Mouse (Mus musculus): Measurements from ENCODE around the gene Bco1. TPM values are rescaled to one million over a fixed set of nuclear protein-coding genes. Genes with fewer than 3 reads are reported as not detected.

The Bco1 gene
- polyA plus RNA-seq, 2 experiments = 0.25 to 0.48 TPM

DNA sequence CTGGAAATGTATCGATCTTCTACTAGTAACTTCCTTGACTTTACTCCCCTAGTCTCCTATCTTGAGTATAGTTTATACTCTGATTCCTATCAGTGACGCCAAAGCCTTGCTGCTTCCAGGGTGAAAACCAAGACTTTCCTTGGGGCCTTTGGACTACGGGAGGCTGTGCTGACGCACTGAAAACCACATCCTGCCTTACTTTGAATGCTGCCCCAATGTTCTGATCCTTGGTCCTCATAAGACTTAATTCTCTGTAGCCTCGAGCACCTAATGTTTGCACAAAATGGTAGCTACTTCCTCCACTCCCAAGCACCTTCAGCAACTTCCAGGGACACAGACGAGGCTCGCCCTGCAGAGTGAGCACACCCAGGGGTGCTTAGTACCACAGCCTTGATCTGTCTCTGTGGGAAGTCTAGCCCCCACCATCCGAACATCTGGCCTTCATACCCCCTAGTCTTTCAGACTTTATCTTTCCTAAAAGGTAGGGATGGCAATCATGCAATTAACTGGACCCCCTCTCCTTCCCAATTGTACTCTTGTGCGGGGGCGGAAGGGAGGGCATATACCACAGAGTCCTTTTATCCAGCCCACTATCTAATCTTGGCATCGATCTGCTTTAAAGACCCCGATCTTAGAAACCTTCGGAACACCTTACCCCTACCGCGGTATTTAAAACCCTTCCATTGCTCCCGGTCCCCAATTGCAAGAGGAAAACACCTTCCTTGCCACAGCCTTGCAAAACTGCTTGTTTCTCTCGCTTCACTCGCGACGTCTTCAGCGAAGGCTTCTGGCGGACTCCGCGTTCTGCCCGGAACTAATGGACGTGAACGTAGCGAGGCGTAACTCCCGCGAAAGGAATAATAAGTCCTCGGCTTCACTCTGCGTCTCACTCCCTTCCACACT is 61.5 kb downstream of the Bco1 start:
- 11% methylated on average over 33 of the region's 33 CpGs for WGBS
- ATAC-seq (ENCODE audit: low FRiP score, low read depth) = 0 out of 2 replicates have a peak, but pooled peaks have one; percentile 2

DNA sequence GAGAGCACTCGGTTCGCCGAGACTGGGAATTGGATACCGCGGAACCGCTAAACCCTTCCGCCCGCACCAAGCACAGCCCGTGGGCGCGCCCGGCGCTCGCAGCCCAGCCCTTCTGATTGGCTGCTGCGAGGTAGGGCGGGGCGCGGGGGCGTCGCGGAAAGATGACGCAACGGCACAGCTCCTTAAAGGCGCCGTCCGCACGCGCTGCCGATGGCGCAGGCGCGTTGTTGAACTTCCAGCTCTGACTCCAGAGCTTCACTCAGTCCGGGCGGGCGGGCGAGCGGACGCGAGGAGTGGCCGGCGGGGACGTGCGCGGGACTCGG is 62.1 kb downstream of the Bco1 start:
- H3K4me1 ChIP-seq (ENCODE audit: control insufficient read depth, insufficient read depth, low read length) = peaks cover 14% of the 10 kb centered on the region
- no peaks in the 10 kb centered on the region for H3K36me3 ChIP-seq (ENCODE audit: control insufficient read depth, insufficient read depth, low read length)
- no peaks in the 10 kb centered on the region for H3K27me3 ChIP-seq (ENCODE audit: control insufficient read depth, insufficient read depth, low read length)
- peak overlapping the region; percentile 89 for H3K4me2 ChIP-seq (replicated peaks; ENCODE audit: low read depth, low read length, severe bottlenecking)
- H3K9me3 ChIP-seq (ENCODE audit: control insufficient read depth, low read length) = no peaks in the 10 kb centered on the region
- WGBS = under 1% methylated on average over 37 of the region's 45 CpGs
- H3K4me3 ChIP-seq (replicated peaks; ENCODE audit: low read length) = peak overlapping the region; percentile 91
- ATAC-seq (ENCODE audit: low FRiP score, low read depth) (peak; percentile 96), DNase-seq (ENCODE audit: low spot score) (peak; percentile 97)
- H3K27ac ChIP-seq (replicated peaks; ENCODE audit: low read depth, low read length) = peak overlapping the region; percentile 83
- peak overlapping the region; percentile 89 for H3K9ac ChIP-seq (ENCODE audit: low read depth, low read length, severe bottlenecking)
- TF ChIP-seq POLR2A (IDR thresholded peaks at IDR 0.05; ENCODE audit: borderline replicate concordance, extremely low read depth, insufficient read depth, insufficient read length) = no peak

More for the DNA sequence above, 61.5 kb downstream of the Bco1 start:
- H3K36me3 ChIP-seq (ENCODE audit: control insufficient read depth, insufficient read depth, low read length) = no peaks in the 10 kb centered on the region
- peak; percentile 88; the same call in 1 of the 2 replicates for TF ChIP-seq POLR2A (IDR thresholded peaks at IDR 0.05; ENCODE audit: borderline replicate concordance, extremely low read depth, insufficient read depth, insufficient read length)
- no peak for DNase-seq (ENCODE audit: low spot score)
- H3K9me3 ChIP-seq (ENCODE audit: control insufficient read depth, low read length) = no peaks in the 10 kb centered on the region
- peak overlapping the region; percentile 77 for H3K27ac ChIP-seq (replicated peaks; ENCODE audit: low read depth, low read length)
- H3K27me3 ChIP-seq (ENCODE audit: control insufficient read depth, insufficient read depth, low read length) = no peaks in the 10 kb centered on the region
- peak overlapping the region; percentile 89 for H3K4me2 ChIP-seq (replicated peaks; ENCODE audit: low read depth, low read length, severe bottlenecking)
- H3K4me1 ChIP-seq (ENCODE audit: control insufficient read depth, insufficient read depth, low read length) = peaks cover 14% of the 10 kb centered on the region
- H3K9ac ChIP-seq (ENCODE audit: low read depth, low read length, severe bottlenecking) = peak overlapping the region; percentile 89
- peak overlapping the region; percentile 91 for H3K4me3 ChIP-seq (replicated peaks; ENCODE audit: low read length)

DNA sequence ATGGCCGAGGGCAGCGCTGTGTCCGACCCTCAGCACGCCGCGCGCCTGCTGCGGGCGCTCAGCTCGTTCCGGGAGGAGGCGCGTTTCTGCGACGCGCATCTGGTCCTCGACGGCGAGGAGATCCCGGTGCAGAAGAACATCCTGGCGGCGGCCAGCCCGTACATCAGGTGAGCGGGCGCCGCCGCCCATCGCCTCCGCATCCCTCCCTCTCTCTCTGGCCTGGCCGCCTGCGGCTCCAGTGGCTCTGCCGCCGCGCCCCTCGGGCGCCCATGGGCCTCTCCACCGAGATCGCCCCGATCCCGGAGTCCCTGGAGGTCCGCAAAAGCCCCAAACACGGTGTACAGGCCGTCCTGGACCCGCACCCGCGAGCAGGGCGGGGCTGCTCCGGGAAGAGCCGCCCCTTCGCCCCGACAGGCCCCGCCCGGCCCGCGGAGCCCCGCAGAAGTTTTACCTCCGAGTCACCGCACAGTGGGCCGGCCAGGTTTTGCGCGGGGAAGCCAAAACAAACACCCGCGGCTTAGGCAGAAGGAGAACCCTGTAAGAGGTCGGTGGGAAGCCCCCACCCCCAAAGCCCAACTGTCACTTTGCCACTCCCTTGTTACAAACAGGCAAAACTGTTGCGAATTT is 62.6 kb downstream of the Bco1 start, which contains the start of gene Gan:
TSS of gene Gan (plus strand) at position 1 of the 627 bp plus-strand sequence.
- DNase-seq (ENCODE audit: low spot score) = no peak
- TF ChIP-seq POLR2A (IDR thresholded peaks at IDR 0.05; ENCODE audit: borderline replicate concordance, extremely low read depth, insufficient read depth, insufficient read length) = 0 out of 2 replicates have a peak, but pooled peaks have one; percentile 17
- H3K4me3 ChIP-seq (replicated peaks; ENCODE audit: low read length) = peak within 1 kb of the TSS; percentile 91

DNA sequence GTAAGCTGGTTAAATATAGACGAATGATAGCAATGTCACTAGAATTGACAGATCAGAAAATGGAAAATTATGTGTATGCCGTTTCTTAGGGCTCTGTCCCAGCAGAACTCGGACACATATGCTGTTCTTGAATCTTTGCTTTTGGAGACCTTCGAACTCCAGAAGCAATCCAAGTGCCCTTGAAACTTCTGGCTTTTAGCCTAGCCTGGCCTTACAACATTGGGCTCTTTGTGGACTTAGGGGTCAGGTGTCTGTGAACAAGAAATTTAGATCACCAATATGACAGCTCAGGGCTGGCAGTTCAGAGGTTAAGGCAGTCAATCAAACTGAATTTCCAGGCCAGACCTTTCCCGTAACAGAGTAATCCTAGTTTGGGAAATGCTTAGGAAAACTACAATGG is 63.4 kb downstream of the Bco1 start:
- Histone ChIP-seq H3K36me3 (ENCODE audit: control insufficient read depth, insufficient read depth, low read length) (no peaks in the 10 kb centered on the region), H3K4me3 (replicated peaks; ENCODE audit: low read length) (peak overlapping the region; percentile 91), H3K27ac (replicated peaks; ENCODE audit: low read depth, low read length) (no peak overlapping the region), H3K4me2 (replicated peaks; ENCODE audit: low read depth, low read length, severe bottlenecking) (peak overlapping the region; percentile 79), H3K9me3 (ENCODE audit: control insufficient read depth, low read length) (no peaks in the 10 kb centered on the region), H3K4me1 (ENCODE audit: control insufficient read depth, insufficient read depth, low read length) (peaks cover 14% of the 10 kb centered on the region), H3K27me3 (ENCODE audit: control insufficient read depth, insufficient read depth, low read length) (no peaks in the 10 kb centered on the region), H3K9ac (ENCODE audit: low read depth, low read length, severe bottlenecking) (peak overlapping the region; percentile 89; the same call in 1 of the 2 replicates)
- no peak for DNase-seq (ENCODE audit: low spot score)
- TF ChIP-seq POLR2A (IDR thresholded peaks at IDR 0.05; ENCODE audit: borderline replicate concordance, extremely low read depth, insufficient read depth, insufficient read length) = no peak
- 62% methylated on average over 5 of the region's 5 CpGs for WGBS
- ATAC-seq (ENCODE audit: low FRiP score, low read depth) = no peak

More for the DNA sequence above, 62.6 kb downstream of the Bco1 start, which contains the start of gene Gan:
- peak within 1 kb of the TSS; percentile 89 for H3K9ac ChIP-seq (ENCODE audit: low read depth, low read length, severe bottlenecking)
- ATAC-seq (ENCODE audit: low FRiP score, low read depth) = peak; percentile 42
- no peaks in the 10 kb centered on the region for H3K9me3 ChIP-seq (ENCODE audit: control insufficient read depth, low read length)
- no peaks in the 10 kb centered on the region for H3K27me3 ChIP-seq (ENCODE audit: control insufficient read depth, insufficient read depth, low read length)
- WGBS = 3% methylated on average over 47 of the region's 65 CpGs
- peaks cover 14% of the 10 kb centered on the region for H3K4me1 ChIP-seq (ENCODE audit: control insufficient read depth, insufficient read depth, low read length)
- no peaks in the 10 kb centered on the region for H3K36me3 ChIP-seq (ENCODE audit: control insufficient read depth, insufficient read depth, low read length)
- H3K4me2 ChIP-seq (replicated peaks; ENCODE audit: low read depth, low read length, severe bottlenecking) = peak within 1 kb of the TSS; percentile 89
- H3K27ac ChIP-seq (replicated peaks; ENCODE audit: low read depth, low read length) = peak within 1 kb of the TSS; percentile 83

DNA sequence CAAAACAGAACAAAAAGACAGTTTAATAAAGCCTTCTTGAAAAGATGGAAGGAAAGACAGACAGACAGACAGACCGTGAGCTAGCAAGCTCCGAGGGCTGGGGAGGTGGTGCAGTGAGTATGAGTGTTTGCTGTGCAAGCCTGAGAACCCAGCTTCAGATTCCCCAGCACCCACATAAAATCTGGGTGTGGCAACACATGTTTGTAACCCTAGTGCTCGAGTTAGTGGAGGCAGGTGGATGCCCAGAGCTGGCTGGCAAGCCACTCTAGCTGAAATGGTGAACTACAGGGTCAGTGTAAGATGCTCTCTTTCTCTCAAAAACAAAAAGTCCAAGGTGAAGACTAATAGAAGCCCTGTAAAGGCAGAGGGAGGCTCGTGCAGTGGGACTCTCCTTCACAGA is 69.3 kb downstream of the Bco1 start:
- Histone ChIP-seq H3K36me3 (ENCODE audit: control insufficient read depth, insufficient read depth, low read length) (no peaks in the 10 kb centered on the region; the same call in 1 of the 2 replicates), H3K4me3 (replicated peaks; ENCODE audit: low read length) (no peak overlapping the region), H3K27ac (replicated peaks; ENCODE audit: low read depth, low read length) (no peak overlapping the region), H3K9ac (ENCODE audit: low read depth, low read length, severe bottlenecking) (no peak overlapping the region), H3K4me2 (replicated peaks; ENCODE audit: low read depth, low read length, severe bottlenecking) (no peak overlapping the region), H3K27me3 (ENCODE audit: control insufficient read depth, insufficient read depth, low read length) (no peaks in the 10 kb centered on the region), H3K9me3 (ENCODE audit: control insufficient read depth, low read length) (no peaks in the 10 kb centered on the region), H3K4me1 (ENCODE audit: control insufficient read depth, insufficient read depth, low read length) (no peaks in the 10 kb centered on the region)
- WGBS = 84% methylated on average over 4 of the region's 4 CpGs
- ATAC-seq (ENCODE audit: low FRiP score, low read depth) (no peak), DNase-seq (ENCODE audit: low spot score) (no peak)
- no peak for TF ChIP-seq POLR2A (IDR thresholded peaks at IDR 0.05; ENCODE audit: borderline replicate concordance, extremely low read depth, insufficient read depth, insufficient read length)

All from limb, embryonic 14.5 days (tissue).